Mouse (Mus musculus): Measurements from ENCODE around the gene Cep112.
A peak's percentile ranks its signal among the peaks of the same experiment; 100 is the strongest.

Cep112 gene

DNA sequence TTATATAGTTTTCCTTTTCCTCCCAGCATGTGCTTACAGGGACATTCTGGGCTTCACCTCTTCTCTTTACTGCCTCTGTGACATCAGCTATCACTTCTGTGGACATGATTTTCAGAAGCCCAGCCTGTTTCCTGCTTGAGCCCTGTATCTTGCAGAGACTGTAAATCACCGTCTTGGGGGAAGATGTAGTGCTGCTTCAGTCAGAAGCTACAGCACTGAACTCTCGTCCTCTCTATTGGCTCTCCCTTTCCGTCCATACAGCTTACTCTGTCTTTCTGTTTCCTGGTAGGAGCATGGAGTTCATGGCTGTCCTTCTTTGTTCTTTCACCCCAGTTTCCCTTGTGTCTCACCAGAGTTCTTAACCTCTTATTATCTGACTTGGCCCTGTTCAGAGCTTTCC lies 352.2 kb downstream of the Cep112 start:
- peak in 1 of 2 experiments; percentile 64 for DNase-seq (ENCODE audit: inconsistent age in 2 of 2, low spot score in 1 of 2)

DNA sequence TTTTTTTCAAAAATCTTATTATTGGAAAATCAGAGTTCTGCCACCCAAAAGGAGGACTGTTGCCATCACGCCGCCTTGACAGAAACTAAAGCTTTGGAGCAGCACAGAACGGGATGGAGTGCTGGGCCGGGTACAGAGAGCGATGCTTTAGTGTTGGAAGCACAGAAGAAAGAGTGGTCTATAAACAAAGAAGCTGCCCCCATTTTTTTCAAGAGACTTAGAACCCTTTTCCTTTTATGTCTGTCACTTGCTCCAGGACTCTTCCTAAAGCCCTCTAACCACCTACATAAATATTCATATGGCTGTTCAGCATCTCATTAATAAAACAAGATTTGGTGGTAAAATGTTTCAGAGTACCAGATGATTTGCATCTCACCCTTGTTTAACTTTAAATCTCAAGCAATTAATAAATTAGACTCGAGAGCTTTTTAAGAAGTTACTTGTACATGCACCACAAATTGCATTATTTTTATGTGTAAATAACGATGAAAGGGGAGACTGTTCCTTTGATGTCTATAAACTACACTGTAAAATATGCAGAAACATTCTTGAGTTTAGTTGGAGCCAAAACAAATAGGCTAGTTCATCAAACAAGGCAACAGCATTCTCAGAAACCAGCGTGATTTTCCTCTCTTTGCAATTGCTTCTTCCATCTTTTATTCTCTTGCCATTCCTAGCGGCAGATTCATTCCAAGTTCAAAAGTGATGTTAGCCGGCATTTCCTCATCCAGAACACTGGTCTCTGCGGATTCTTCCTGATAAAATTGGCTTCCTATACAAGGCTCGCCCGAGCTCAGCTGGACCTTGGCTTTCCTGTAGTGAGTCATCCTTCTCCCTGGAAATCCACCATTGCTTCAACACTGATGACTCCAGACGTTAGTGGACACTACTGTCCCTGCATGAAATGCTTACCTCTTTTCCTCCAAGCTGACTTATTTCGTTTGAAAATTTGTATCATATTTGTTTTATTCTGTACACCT lies 355.6 kb downstream of the Cep112 start:
- DNase-seq (ENCODE audit: inconsistent age in 2 of 2, low spot score in 1 of 2): peak; percentile 47 to 86

DNA sequence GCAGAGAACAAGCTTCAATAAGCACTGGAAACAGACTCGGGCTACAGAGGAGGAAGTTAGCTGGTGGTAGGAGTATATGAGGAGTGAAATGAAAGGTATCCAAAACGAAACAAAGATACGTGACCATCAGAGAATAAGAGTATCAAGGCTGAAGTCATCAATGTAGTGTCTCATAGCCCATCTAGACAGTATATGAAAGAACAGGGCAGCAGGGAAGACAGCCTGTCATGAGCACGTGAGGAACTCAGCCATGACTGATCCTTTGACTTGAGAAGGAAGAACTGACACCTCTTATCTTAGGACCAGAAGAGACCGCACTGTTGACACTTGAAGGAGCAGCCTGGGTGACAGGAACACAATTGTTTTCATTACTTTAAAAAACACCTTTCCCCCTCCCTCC lies 373.4 kb downstream of the Cep112 start:
- no peak for DNase-seq (ENCODE audit: inconsistent age in 2 of 2, low spot score in 1 of 2)

DNA sequence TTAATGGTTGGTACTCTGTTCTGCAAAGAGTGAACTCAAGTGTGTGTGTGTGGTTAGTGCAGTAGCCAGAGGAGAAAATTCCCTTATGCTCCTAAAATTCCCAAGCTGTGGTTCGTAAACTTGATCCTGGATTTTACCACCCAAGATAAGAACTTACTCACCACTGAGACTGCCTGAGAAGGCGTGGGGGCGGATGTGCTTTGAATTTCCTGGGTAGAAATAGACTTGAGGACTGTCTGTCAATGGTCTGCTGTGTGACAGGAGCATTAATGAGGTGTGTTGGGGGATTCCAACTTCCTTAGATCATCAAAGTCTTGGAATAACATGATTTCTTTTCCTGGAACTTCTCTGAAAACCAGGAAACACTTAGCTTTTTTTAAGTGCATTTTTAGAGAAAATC lies 374.7 kb downstream of the Cep112 start:
- no peak for DNase-seq (ENCODE audit: inconsistent age in 2 of 2, low spot score in 1 of 2)

DNA sequence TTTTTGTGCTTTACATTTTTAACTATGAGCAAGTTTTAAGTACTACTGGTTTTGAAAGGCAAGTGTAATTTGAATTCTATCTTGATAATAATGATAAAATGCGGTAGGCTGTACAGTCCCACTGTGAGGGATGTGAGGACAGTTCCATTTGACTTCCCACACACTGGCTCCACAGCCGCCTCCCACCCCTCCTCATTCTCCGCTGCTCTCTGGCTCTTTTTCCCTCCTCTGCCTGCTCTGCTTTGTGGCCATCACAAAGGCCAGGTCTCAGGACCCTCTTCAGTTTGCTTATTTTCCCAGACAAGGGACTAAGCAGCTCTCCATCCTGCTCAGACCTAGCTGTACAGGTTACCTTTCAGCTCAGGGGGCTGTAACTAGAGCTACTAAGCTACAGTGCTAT lies 379.0 kb downstream of the Cep112 start:
- DNase-seq (ENCODE audit: inconsistent age in 2 of 2, low spot score in 1 of 2): no peak

DNA sequence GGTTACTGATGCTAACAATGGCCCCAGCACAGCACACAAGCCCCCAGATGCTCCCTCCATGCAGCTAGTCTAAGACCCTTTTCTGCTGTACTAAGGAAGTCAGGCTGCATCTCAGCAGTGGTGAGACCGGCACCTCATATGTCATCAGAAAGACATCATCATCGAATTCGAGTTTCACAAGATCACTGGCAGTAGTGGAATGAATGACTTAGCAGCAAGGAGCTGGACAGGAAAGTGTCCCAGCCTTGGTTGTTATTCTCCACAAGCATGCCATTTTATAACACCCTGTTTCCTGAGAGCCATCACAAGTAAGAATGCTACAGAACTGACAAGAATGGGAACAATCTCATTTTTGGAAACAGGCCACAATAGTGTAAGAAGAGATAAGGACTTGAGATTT lies 381.0 kb downstream of the Cep112 start:
- no peak for DNase-seq (ENCODE audit: inconsistent age in 2 of 2, low spot score in 1 of 2)

DNA sequence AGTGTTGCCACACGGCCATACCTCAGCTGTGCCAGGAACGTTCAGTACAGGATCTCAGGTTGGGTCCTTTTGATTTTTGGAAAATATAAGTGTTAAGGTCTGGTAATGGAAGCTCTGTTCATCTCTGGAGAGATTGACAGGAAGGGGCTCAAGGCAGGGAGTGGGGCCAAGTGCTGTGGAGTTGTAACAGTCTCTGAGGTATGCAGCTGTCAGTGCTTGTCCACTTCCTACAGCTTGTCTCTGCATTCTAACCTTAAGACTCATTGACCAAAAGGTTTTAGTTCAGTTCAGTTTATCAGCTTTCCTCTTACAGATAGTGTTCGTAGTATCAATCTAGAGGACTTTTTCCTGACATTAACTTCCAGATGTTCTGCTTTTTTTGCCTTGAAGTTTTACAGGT lies 384.6 kb downstream of the Cep112 start:
- no peak for DNase-seq (ENCODE audit: inconsistent age in 2 of 2, low spot score in 1 of 2)

DNA sequence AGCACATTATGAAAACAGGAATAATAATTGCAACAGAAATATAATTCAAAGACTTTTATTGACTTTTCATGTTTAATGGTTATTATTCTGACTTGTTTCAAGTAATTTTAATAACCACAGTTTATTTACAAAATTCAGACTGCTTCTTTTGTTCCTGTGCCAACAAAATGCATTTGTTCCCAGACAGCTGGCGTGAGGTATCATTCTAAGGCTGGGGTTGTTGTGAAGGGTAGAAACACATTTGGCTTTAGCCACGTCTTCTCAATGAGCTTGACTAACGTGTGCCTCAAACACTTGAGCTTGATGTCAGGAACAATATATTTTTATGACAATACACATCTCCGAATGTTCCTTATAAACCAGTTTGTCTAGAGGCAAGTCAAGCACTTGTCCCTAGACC lies 396.8 kb downstream of the Cep112 start:
- DNase-seq (ENCODE audit: inconsistent age in 2 of 2, low spot score in 1 of 2): no peak

DNA sequence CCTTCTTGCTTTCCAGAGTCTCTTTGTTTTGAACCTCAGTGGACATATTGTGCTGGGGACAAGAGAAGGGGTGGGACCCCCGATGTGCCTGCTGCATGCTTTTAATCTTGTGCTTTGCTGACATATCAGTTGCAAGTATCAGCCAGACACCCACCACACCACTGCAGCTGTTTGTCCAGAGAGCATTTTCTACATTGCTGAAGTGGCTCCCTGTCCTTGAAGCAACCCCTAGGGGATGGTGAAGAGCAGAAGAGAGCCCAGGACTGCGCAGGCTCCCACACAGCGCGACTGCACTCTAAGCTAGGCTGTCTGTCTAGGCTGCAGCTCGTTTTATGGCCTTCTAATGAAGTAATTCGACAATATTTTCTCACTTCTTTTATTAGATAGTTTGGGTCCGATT lies 397.3 kb downstream of the Cep112 start:
- DNase-seq (ENCODE audit: inconsistent age in 2 of 2, low spot score in 1 of 2): peak in 1 of 2 experiments; percentile 32

DNA sequence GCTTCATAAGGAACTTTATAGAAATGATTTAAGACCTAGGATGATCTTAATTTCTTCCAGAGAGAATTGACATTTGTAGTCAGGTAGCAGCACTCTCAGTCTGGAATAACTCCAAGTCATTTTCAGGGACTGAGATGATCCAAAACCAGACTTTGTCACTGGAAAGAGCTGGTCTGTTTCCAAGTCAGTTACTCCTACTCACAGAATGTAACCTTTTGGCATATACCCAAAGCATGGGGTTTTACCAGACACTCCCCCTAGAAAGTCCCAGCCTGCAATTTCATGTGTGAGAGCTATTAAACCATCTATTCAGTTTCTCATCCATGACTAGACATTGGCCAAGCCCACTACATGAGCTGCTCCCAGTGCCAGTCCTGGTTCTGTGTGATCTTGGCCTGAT lies 402.3 kb downstream of the Cep112 start:
- peak in 1 of 2 experiments; percentile 28 for DNase-seq (ENCODE audit: inconsistent age in 2 of 2, low spot score in 1 of 2)

DNA sequence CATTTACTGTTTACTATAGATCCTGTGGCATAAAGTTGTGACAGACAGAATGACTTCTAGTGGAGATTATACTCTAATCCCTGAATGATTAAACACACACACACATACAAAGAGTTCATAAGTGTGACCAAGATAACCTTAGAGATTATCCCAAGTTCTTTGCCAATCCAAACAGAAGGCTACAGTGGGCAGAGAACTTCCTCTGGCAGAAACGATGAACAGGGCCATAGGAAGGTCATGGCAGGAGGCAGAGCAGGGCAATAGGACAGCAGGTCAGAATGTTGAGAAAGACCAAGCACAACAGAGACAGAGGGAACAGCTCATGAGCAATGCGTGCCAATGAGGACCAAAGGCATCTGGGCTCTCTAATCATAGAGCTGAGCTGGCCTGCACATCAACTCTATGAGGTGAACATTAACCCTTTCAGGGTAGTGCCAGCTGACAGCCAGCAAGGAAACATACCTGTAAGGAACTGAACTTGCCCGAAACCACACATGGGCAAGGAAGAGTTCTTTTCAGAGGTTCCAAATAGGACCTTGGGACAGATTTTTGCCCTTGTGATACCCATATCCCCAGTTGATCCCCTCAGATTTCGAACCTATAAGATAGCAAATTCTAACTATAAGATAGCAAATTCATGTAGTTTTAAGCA lies 403.5 kb downstream of the Cep112 start:
- DNase-seq (ENCODE audit: inconsistent age in 2 of 2, low spot score in 1 of 2): peak in 1 of 2 experiments; percentile 29

DNA sequence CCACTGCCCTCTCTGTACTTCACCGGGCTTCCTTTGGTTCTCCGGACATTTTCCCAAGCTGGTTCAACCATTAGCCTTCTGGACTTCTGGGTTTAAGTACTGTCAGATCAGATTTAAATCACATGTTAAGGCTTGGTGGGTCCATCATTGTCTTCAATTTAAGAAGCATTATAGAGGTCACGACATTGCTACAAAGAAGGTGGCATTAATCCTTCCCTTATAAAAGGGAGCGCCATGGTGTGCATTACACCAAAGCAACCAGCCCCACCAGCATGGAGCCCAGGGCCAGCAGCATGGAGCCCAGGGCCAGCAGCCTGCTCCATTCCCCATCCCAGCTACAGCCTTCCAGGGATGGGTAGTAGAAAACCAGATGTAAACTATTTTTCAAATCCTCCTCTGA lies 411.7 kb downstream of the Cep112 start:
- DNase-seq (ENCODE audit: inconsistent age in 2 of 2, low spot score in 1 of 2): no peak

DNA sequence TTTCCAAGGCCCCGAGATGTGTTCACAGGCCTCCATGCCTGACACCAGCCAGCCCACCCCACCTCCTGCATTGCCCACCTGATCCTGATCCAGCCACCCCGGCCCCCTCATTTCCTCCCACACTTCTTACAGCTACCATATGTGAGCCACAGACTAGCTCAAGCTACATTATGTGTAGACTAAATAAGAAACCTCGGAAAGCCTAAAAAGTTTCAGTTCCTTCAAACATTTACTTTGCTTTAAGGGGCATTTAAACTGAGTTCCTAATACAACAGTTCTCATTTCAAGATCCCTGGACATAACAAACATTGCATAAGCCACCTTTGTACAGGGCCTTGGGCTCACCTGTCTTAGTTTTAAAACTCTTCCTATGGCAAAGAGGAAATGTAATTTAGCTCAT lies 415.2 kb downstream of the Cep112 start:
- no peak for DNase-seq (ENCODE audit: inconsistent age in 2 of 2, low spot score in 1 of 2)

DNA sequence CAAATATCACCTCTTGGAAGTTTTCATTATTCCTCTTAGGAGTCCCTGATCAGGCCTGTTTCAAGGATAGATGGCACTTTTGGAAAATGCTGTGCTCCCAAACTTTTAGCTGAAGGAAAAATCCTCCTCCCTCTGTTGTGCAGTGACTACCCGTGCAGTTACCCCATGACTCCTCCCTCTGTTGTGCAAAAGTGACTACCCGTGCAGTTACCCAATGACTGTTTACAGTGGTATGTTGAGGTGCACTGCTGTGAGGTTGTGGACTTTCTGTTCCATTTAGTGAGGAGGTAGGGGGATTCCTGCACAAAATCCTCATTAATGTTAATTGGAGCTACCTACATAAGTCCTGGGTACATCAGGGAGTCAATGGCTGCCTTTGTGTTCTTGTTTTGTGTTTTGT lies 417.8 kb downstream of the Cep112 start:
- no peak for DNase-seq (ENCODE audit: inconsistent age in 2 of 2, low spot score in 1 of 2)

DNA sequence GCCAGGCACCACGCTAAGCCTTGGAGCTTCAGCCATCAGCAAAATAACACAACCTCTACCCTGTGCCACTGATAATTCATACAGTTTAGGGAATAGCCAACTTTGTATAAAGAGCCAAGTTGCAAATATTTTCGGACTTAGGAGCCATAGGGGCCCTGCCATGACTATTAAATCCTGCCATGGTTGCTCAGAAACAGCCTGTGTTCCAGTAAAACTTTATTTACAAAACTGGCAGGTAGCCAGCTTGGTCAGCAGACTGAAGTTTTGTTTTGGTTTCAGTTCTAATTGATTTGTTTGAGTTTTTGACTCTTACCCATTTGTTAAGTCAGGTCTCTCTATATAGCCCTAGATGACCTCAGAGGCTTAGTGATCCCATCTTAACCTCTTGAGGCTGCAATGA lies 421.0 kb downstream of the Cep112 start:
- DNase-seq (ENCODE audit: inconsistent age in 2 of 2, low spot score in 1 of 2): no peak

DNA sequence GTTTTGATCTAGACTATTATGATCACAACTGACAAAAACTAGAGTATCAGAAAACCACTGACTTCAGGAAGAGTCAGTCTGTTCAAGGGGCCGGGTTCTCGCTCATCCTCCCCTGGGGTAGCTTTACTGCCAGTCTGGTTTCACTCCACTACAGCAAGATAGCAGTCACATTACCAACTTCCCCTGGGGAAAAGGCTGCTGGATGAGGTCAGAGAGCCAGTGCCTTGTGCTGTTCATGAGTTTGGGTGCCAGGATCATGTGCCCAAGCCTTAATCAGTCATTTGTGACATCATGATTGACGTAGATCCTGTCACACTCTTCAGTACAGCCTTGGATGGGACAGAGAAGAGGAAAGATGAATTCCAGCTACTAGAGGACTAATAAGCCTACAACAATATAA lies 421.5 kb downstream of the Cep112 start:
- no peak for DNase-seq (ENCODE audit: inconsistent age in 2 of 2, low spot score in 1 of 2)

DNA sequence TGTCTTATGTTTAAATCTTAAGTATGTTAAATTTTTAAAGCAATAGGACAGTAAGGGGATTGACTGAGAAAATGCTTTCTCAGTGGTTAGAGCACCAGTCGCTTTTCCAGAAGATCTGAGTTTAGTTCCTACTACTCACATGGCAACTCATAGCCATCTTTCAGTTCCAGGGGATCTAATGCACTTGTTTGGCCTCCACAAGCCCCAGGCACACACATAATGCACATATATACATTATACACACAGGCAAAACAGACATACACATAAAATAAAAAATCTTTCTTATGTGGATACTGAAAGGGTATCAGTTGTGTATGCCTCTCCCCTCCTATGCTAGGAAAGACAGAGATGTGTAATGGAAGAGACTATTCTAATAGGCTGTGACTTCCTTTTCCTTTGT lies 426.8 kb downstream of the Cep112 start:
- no peak for DNase-seq (ENCODE audit: inconsistent age in 2 of 2, low spot score in 1 of 2)

DNA sequence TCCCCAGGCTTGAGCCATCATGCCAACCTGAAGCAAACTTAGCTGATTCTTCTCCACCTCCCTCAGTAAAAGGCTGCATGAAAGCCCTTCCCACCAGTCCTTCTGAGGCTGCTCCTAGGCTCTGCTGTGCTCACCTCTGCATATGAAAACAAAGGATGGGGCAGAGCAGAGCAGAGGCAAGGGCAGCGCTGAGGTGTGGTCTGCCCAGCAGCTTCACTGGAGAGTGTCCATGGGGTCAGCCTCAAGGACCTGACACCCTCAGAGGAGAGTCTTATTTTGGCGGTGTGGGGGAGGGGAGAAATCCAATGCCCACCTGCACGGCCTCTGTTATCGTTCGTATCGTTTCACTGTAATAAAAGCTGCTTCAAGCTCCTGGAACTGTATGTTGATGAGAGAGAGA lies 432.3 kb downstream of the Cep112 start:
- DNase-seq (ENCODE audit: inconsistent age in 2 of 2, low spot score in 1 of 2): no peak

DNA sequence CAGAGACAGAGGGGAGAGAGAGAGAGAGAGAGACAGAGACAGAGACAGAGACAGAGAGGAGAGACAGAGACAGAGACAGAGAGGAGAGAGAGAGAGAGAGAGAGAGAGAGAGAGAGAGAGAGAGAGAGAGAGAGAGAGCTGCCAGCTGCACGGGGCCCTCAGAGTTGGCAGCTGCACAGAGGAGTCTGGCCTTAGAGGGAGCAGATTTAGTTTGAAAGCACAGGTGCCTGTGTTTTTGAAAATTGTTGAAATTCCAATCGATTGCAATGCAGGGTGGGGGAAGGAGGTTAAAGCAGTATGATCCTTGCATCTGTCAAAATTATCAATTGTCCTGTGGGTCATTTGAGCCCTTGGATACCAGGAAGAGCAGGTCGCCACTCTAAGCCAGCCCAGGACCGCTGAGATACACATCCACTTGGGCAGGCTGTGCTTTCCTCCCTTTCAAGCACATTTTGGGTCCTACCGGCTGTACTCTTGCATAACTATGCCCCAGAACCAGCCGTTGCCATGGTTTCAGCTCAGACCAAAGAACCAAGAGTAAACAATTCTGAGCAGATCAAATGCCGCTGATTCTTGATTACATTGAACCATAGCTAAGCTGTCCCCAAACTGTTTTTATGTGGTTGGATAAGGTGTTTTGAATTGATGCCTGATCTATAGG lies 432.8 kb downstream of the Cep112 start:
- peak; percentile 46 to 73 for DNase-seq (ENCODE audit: inconsistent age in 2 of 2, low spot score in 1 of 2)

DNA sequence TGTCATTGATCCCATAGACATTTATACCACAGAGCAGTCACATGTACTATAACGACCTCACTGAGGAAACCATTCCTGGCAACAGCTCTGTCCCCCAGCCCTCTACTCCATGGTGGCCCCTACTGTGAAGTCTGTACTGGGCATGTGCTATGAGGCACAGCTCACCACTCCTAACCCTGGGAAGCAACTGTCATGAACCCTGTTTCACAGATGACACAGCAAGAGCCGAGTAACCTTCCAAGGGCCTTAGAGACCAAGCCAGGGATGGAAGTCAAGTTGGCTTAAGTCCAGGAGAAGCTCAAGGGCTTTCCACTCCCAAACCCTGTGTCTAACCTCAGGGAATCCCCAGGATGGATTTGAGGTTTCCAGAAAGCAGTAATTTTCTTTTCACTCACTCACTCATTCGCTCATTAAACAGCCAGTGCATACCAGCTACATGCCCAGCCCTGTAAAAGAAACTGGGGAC lies 433.4 kb downstream of the Cep112 start:
- peak; percentile 25 to 69 for DNase-seq (ENCODE audit: inconsistent age in 2 of 2, low spot score in 1 of 2)

DNA sequence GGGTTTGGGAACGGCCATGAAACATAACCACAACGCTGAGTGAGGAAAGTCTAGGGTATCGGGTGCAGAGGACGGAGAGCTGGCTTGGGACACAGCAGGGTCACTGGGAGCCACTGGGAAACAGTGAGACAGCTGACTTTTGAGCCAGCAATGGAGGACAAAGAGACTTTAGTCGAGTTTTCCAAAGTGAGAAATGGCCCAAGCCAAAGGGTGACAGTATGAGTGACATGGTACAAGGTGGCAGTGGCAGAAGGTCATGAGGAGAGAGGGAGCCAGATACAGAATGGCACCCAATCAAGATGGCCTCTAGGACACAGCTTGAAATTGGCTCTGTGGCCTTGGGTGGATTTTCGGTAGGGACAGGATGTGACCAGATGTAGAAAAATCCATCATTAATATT lies 433.9 kb downstream of the Cep112 start:
- no peak for DNase-seq (ENCODE audit: inconsistent age in 2 of 2, low spot score in 1 of 2)

DNA sequence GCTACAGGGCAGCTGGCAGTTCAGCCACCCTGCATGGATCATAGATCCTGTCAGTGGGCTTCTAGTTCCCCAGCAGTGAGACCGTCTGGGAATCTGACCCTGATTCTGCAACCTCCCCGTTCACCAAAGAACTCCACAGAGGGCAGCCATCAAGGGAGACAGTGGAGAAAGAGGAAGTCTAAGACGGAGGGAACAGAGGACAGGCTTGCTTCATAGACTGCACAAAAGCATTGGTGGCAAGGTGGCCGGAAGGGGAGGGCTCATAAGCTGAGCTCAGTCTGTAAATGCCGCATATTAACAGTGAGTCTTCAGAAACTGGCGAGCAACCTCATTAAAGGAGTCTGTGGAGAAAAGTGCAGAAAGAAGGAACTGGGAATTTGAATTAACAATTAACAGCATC lies 437.4 kb downstream of the Cep112 start:
- DNase-seq (ENCODE audit: inconsistent age in 2 of 2, low spot score in 1 of 2): no peak

All from adrenal gland, adult (tissue).